7 mouse cellular contexts compared by ENCODE assay signal in the genomic region with DNA sequence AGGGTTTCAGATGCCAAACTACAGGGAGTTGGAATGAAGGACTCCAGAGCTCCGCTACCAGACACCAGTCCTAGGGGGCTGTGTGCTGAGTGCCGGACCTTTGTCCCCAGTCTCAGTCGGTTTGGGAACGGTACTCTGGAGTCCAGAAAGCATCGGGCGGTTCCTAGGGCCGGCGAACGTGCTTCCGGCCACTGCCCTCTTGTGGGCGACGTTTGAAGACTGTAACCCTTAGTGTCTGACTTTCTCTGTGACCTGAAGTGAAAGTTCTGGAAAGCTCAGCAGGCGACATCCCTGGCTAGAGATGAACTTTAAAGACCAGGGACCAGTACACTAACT. TPM values are rescaled to one million over a fixed set of nuclear protein-coding genes. Genes with fewer than 3 reads are reported as not detected.
DNase-seq lines count a peak whose midpoint lies in the region; ATAC-seq and TF ChIP-seq lines count a peak whose summit lies in the region.

No protein-coding gene starts in this region.

- H3K27ac ChIP-seq in heart, postnatal 0 days (ENCODE audit: low read depth), result peak overlapping the region; percentile 86

- peaks cover 39% of the 10 kb centered on the region for H3K79me2 ChIP-seq in C2C12 (ENCODE audit: control insufficient read depth, insufficient read depth)

- H3K9ac ChIP-seq in heart, postnatal 0 days (replicated peaks; ENCODE audit: low read depth, low read length), result peak overlapping the region; percentile 46; the same call in 1 of the 2 replicates

- POLR2A ChIA-PET in Patski (lab: Charles Lee), result interaction anchor here (0.8 to 2.5 kb wide), 4 partner anchors 46 to 116 kb away, joined by 3 to 12 read pairs (median 4); a partner anchor contains a TSS

- TF ChIP-seq EP300 in heart, postnatal 0 days (IDR thresholded peaks at IDR 0.05; ENCODE audit: low read depth), result no peak

- peak; percentile 64 for ATAC-seq in Patski
- ATAC-seq in erythroblast, adult 5-6 weeks (replicated peaks; ENCODE audit: low FRiP score, poor library complexity, severe bottlenecking), result peak; percentile 38; the same call in 1 of the 2 replicates
- peak; percentile 59 for ATAC-seq in heart, postnatal 0 days (ENCODE audit: insufficient read depth, low read depth)
- peak; percentile 68 for ATAC-seq in megakaryocyte, adult 5-6 weeks (ENCODE audit: poor library complexity, severe bottlenecking)

- peaks cover 37% of the 10 kb centered on the region for H3K79me3 ChIP-seq in C2C12 (ENCODE audit: low read depth)

- H3ac ChIP-seq in C2C12 (ENCODE audit: control insufficient read depth, insufficient read length, low read depth), result peak overlapping the region; percentile 55

- peak overlapping the region; percentile 85 for H3K4me2 ChIP-seq in heart, postnatal 0 days (ENCODE audit: low read depth, low read length)

- H3K9me3 ChIP-seq in heart, postnatal 0 days (replicated peaks; ENCODE audit: control insufficient read depth, low read length), result peaks cover 10% of the 10 kb centered on the region

- peaks cover 12% of the 10 kb centered on the region for H3K36me3 ChIP-seq in C2C12 (ENCODE audit: control insufficient read depth, insufficient read depth)
- H3K36me3 ChIP-seq in heart, postnatal 0 days (replicated peaks; ENCODE audit: control insufficient read depth, insufficient read depth, low read length), result no peaks in the 10 kb centered on the region
- H3K36me3 ChIP-seq in splenic B cell, adult 2 months (ENCODE audit: control insufficient read depth, insufficient read depth, low read length, poor library complexity, severe bottlenecking), result no peaks in the 10 kb centered on the region

- in situ Hi-C loops in Patski (cut with MboI; ENCODE audit: low pct_unique_long_range_greater_than_20kb), result no loop called here

- peak overlapping the region; percentile 29 for H3K4me3 ChIP-seq in C2C12 (ENCODE audit: insufficient read depth, poor library complexity, severe bottlenecking)
- peak overlapping the region; percentile 60 for H3K4me3 ChIP-seq in heart, postnatal 0 days (ENCODE audit: low read depth, low read length)

- WGBS in heart, postnatal 0 days, result under 1% methylated on average over 13 of the region's 13 CpGs

- peaks cover 5% of the 10 kb centered on the region; the same call in 1 of the 2 replicates for H3K4me1 ChIP-seq in heart, postnatal 0 days (ENCODE audit: control insufficient read depth, insufficient read depth)

- H3K27me3 ChIP-seq in C2C12 (ENCODE audit: control insufficient read depth, insufficient read depth, insufficient read length), result no peaks in the 10 kb centered on the region
- no peaks in the 10 kb centered on the region for H3K27me3 ChIP-seq in Patski
- H3K27me3 ChIP-seq in heart, postnatal 0 days (ENCODE audit: control insufficient read depth, insufficient read depth, low read length), result no peaks in the 10 kb centered on the region
- peaks cover 3% of the 10 kb centered on the region; the same call in 1 of the 2 replicates for H3K27me3 ChIP-seq in splenic B cell, adult 2 months (ENCODE audit: control insufficient read depth, insufficient read depth, low read length, poor library complexity, severe bottlenecking)

- CTCF ChIA-PET in Patski (lab: Charles Lee), result interaction anchor here (0.8 to 3.3 kb wide), 14 partner anchors 9 to 61 kb away, joined by 3 to 26 read pairs (median 5); a partner anchor contains a TSS

- peak; percentile 31 for DNase-seq in Patski (ENCODE audit: low read depth, low spot score)
- DNase-seq in heart, postnatal 0 days (ENCODE audit: low spot score), result peak; percentile 60
- peak; percentile 82 to 91 for DNase-seq in kidney, postnatal 25 days
- DNase-seq in splenic B cell, adult 2 months (ENCODE audit: low read depth, low spot score), result peak; percentile 44

- peak; percentile 47 for TF ChIP-seq CTCF in C2C12 (IDR thresholded peaks at IDR 0.05; ENCODE audit: control insufficient read depth, insufficient read depth, insufficient read length)
- TF ChIP-seq CTCF in Patski (IDR thresholded peaks at IDR 0.05), result no peak
- peak; percentile 68 for TF ChIP-seq CTCF in heart, postnatal 0 days (IDR thresholded peaks at IDR 0.05; ENCODE audit: low read depth)

TF ChIP-seq in C2C12, 6 proteins besides CTCF, POLR2A, EP300 and RAD21:
- TF ChIP-seq MYOG (IDR thresholded peaks at IDR 0.05; ENCODE audit: control insufficient read depth, extremely low read depth, insufficient read length) (no peak), USF1 (IDR thresholded peaks at IDR 0.05; ENCODE audit: low read depth) (no peak)

RNA-seq across cellular contexts. Expression of a gene that starts 1.1 kb away (rescaled TPM):
- polyA plus RNA-seq in C2C12 (2012; fragmentation: generic; extraction: Trizol) (190 TPM), Patski (2021) (62.5 TPM)
- total RNA-seq in erythroblast, adult 5-6 weeks (2015; ENCODE audit: low replicate concordance), result 11.9 and 14.0 TPM in 2 replicates
- total RNA-seq in erythroblast, adult 5-6 weeks (2017; ENCODE audit: low replicate concordance), result 9.7 and 17.0 TPM in 2 replicates
- 37.0 and 65.9 TPM in 2 replicates for total RNA-seq in heart, postnatal 0 days (2014; rRNA removed; ENCODE audit: low replicate concordance)
- 15.4 and 15.7 TPM in 2 replicates for polyA plus RNA-seq in heart, postnatal 0 days (2015; fragmentation: Nextera tagmentation; extraction: Ambion mirVana)
- 85.5 and 104 TPM in 2 replicates for total RNA-seq in megakaryocyte, adult 5-6 weeks (2015)
- total RNA-seq in megakaryocyte, adult 5-6 weeks (2017), result 62.4 and 72.2 TPM in 2 replicates

RNA-seq across cellular contexts. Expression of a gene that starts 20.8 kb away (rescaled TPM):
- polyA plus RNA-seq in C2C12 (2012; fragmentation: generic; extraction: Trizol) (0.26 TPM), Patski (2021) (67.3 TPM)
- 15.7 and 16.7 TPM in 2 replicates for total RNA-seq in erythroblast, adult 5-6 weeks (2015; ENCODE audit: low replicate concordance)
- 15.9 and 27.1 TPM in 2 replicates for total RNA-seq in erythroblast, adult 5-6 weeks (2017; ENCODE audit: low replicate concordance)
- total RNA-seq in heart, postnatal 0 days (2014; rRNA removed; ENCODE audit: low replicate concordance), result 38.1 and 42.3 TPM in 2 replicates
- 24.0 and 24.6 TPM in 2 replicates for polyA plus RNA-seq in heart, postnatal 0 days (2015; fragmentation: Nextera tagmentation; extraction: Ambion mirVana)
- 82.5 and 89.6 TPM in 2 replicates for total RNA-seq in megakaryocyte, adult 5-6 weeks (2015)
- total RNA-seq in megakaryocyte, adult 5-6 weeks (2017), result 120 and 128 TPM in 2 replicates

RNA-seq across cellular contexts. Expression of a gene that starts 44.7 kb away (rescaled TPM):
- polyA plus RNA-seq in C2C12 (2012; fragmentation: generic; extraction: Trizol), result 6.8 TPM
- polyA plus RNA-seq in Patski (2021), result 8.0 TPM
- 11.0 and 13.2 TPM in 2 replicates for total RNA-seq in erythroblast, adult 5-6 weeks (2015; ENCODE audit: low replicate concordance)
- total RNA-seq in erythroblast, adult 5-6 weeks (2017; ENCODE audit: low replicate concordance), result 12.4 and 14.3 TPM in 2 replicates
- total RNA-seq in heart, postnatal 0 days (2014; rRNA removed; ENCODE audit: low replicate concordance), result 10.0 and 16.0 TPM in 2 replicates
- 4.2 and 4.5 TPM in 2 replicates for polyA plus RNA-seq in heart, postnatal 0 days (2015; fragmentation: Nextera tagmentation; extraction: Ambion mirVana)
- total RNA-seq in megakaryocyte, adult 5-6 weeks (2015), result 15.2 and 18.4 TPM in 2 replicates
- total RNA-seq in megakaryocyte, adult 5-6 weeks (2017), result 17.0 and 17.5 TPM in 2 replicates

RNA-seq across cellular contexts. Expression of a gene that starts 46.3 kb away (rescaled TPM):
- polyA plus RNA-seq in C2C12 (2012; fragmentation: generic; extraction: Trizol), result 108 TPM
- 31.8 TPM for polyA plus RNA-seq in Patski (2021)
- total RNA-seq in erythroblast, adult 5-6 weeks (2015; ENCODE audit: low replicate concordance), result 0.96 TPM in 1 of 2 replicates, not detected in the other
- 0.60 TPM in 1 of 2 replicates, not detected in the other for total RNA-seq in erythroblast, adult 5-6 weeks (2017; ENCODE audit: low replicate concordance)
- total RNA-seq in heart, postnatal 0 days (2014; rRNA removed; ENCODE audit: low replicate concordance), result 15.3 and 17.0 TPM in 2 replicates
- 4.0 and 5.3 TPM in 2 replicates for polyA plus RNA-seq in heart, postnatal 0 days (2015; fragmentation: Nextera tagmentation; extraction: Ambion mirVana)
- 2.0 and 2.6 TPM in 2 replicates for total RNA-seq in megakaryocyte, adult 5-6 weeks (2015)
- total RNA-seq in megakaryocyte, adult 5-6 weeks (2017), result 2.3 and 2.4 TPM in 2 replicates

Comparison
In these comparisons a context has a peak if more than half of its experiments do, and no peak if none do; other contexts are left out.
1. Peak in every context shown above with its lines: DNase-seq, ATAC-seq, H3K4me3 ChIP-seq and H3K27ac ChIP-seq.
2. DNase-seq: peak in every context shown above with its lines; median percentile 86 in kidney, postnatal 25 days; 60 in heart, postnatal 0 days; 44 in splenic B cell, adult 2 months; 31 in Patski.